Mouse (Mus musculus) neural tube, embryonic 13.5 days (tissue): Measurements from ENCODE around the gene Hcar2. TPM values are rescaled to one million over a fixed set of nuclear protein-coding genes. Genes with fewer than 3 reads are reported as not detected.
A peak's percentile ranks its signal among the peaks of the same experiment; 100 is the strongest.

ENCODE experiments used
- ATAC-seq: fragments of 200-750 bp; cut with Nextera tagmentation; 2 replicates; pipeline ENCODE4 v1.8.0; 2017; ENCODE audit warnings: low read depth, mild to moderate bottlenecking, moderate TSS enrichment, moderate library complexity
- H3K27ac ChIP-seq: fragments of 300-500 bp; sonication (generic); replicated peaks from 2 replicates; pipeline ENCODE4 v1.5.1; 2015; ENCODE audit warnings: moderate library complexity, mild to moderate bottlenecking, inconsistent platforms
- H3K27me3 ChIP-seq: fragments of 300-500 bp; sonication (generic); 2 replicates; pipeline ENCODE4 v1.6.1; 2015; ENCODE audit warnings: mild to moderate bottlenecking, inconsistent platforms
- H3K36me3 ChIP-seq: fragments of 300-500 bp; sonication (generic); 2 replicates; pipeline ENCODE4 v1.6.1; 2015; ENCODE audit warnings: mild to moderate bottlenecking, inconsistent platforms
- H3K4me1 ChIP-seq: fragments of 300-500 bp; sonication (generic); replicated peaks from 2 replicates; pipeline ENCODE4 v1.6.1; 2015; ENCODE audit warnings: inconsistent platforms
- H3K4me2 ChIP-seq: fragments of 300-500 bp; sonication (generic); 2 replicates; pipeline ENCODE4 v1.6.1; 2015; ENCODE audit warnings: inconsistent platforms, mild to moderate bottlenecking, moderate library complexity
- H3K4me3 ChIP-seq: fragments of 300-500 bp; sonication (generic); 2 replicates; pipeline ENCODE4 v1.5.1; 2015; ENCODE audit warnings: mild to moderate bottlenecking, inconsistent platforms
- H3K9ac ChIP-seq: fragments of 300-500 bp; sonication (generic); 2 replicates; pipeline ENCODE4 v1.6.1; 2015; ENCODE audit warnings: moderate library complexity, mild to moderate bottlenecking, inconsistent platforms
- H3K9me3 ChIP-seq: fragments of 300-500 bp; sonication (generic); 2 replicates; pipeline ENCODE4 v1.6.1; 2016; ENCODE audit warnings: inconsistent platforms
- WGBS: fragments of 180-500 bp; shearing (Covaris S2); methylation state at CpG from one replicate; pipeline ENCODE4 v1.1.7; 2015; 5-methylcytosine and 5-hydroxymethylcytosine counted together
- polyA plus RNA-seq: library from polyadenylated mRNA; unstranded; fragments of >200 nt; fragmentation: Nextera tagmentation; extraction: Ambion mirVana; gene quantifications from 2 replicates; pipeline ENCODE4 v1.2.1, GENCODE M21; 2015

The Hcar2 gene
- polyA plus RNA-seq, 1 experiment from 2014 or later, result not detected

GRCm38 (mm10) chr5:123854511-123854910 lies 10.8 kb downstream of the Hcar2 start:
- Histone ChIP-seq H3K4me1 (no peaks in the 10 kb centered on the region), H3K4me3 (no peak overlapping the region), H3K36me3 (no peaks in the 10 kb centered on the region), H3K4me2 (no peak overlapping the region), H3K9me3 (no peaks in the 10 kb centered on the region), H3K9ac (no peak overlapping the region), H3K27me3 (no peaks in the 10 kb centered on the region), H3K27ac (no peak overlapping the region)
- no peak for ATAC-seq
- 88% methylated on average over 9 of the region's 9 CpGs for WGBS

GRCm38 (mm10) chr5:123853877-123854504 lies 11.3 kb downstream of the Hcar2 start:
- Histone ChIP-seq H3K36me3 (no peaks in the 10 kb centered on the region), H3K4me3 (no peak overlapping the region), H3K27ac (no peak overlapping the region), H3K27me3 (no peaks in the 10 kb centered on the region), H3K9me3 (no peaks in the 10 kb centered on the region), H3K9ac (no peak overlapping the region), H3K4me2 (no peak overlapping the region), H3K4me1 (no peaks in the 10 kb centered on the region)
- no peak for ATAC-seq
- 91% methylated on average over 11 of the region's 11 CpGs for WGBS

- no peaks in the 10 kb centered on the region for H3K36me3 ChIP-seq
- no peaks in the 10 kb centered on the region for H3K9me3 ChIP-seq
- H3K4me3 ChIP-seq, result no peak overlapping the region
- H3K4me1 ChIP-seq, result no peaks in the 10 kb centered on the region
- no peak for ATAC-seq
- H3K27me3 ChIP-seq, result no peaks in the 10 kb centered on the region; the same call in 1 of the 2 replicates
- H3K9ac ChIP-seq, result no peak overlapping the region
- H3K4me2 ChIP-seq, result no peak overlapping the region
- no peak overlapping the region for H3K27ac ChIP-seq
- WGBS, result 64% methylated on average over 2 of the region's 2 CpGs
Measured at GRCm38 (mm10) chr5:123851398-123851797, 13.9 kb downstream of the Hcar2 start.

- no peak overlapping the region for H3K9ac ChIP-seq
- H3K4me2 ChIP-seq, result no peak overlapping the region
- no peaks in the 10 kb centered on the region for H3K36me3 ChIP-seq
- H3K4me1 ChIP-seq, result no peaks in the 10 kb centered on the region
- ATAC-seq, result no peak
- H3K9me3 ChIP-seq, result no peaks in the 10 kb centered on the region
- no peak overlapping the region for H3K27ac ChIP-seq
- H3K4me3 ChIP-seq, result no peak overlapping the region
- H3K27me3 ChIP-seq, result no peaks in the 10 kb centered on the region; the same call in 1 of the 2 replicates
- WGBS, result 94% methylated on average over 14 of the region's 14 CpGs
Measured at GRCm38 (mm10) chr5:123844316-123844715, 21.0 kb downstream of the Hcar2 start.

GRCm38 (mm10) chr5:123843816-123844215 lies 21.5 kb downstream of the Hcar2 start:
- H3K9ac ChIP-seq, result no peak overlapping the region

GRCm38 (mm10) chr5:123842935-123843282 lies 22.4 kb downstream of the Hcar2 start:
- no peak overlapping the region for H3K4me2 ChIP-seq
- H3K36me3 ChIP-seq, result no peaks in the 10 kb centered on the region
- no peaks in the 10 kb centered on the region for H3K9me3 ChIP-seq
- ATAC-seq, result no peak
- H3K27ac ChIP-seq, result no peak overlapping the region
- H3K9ac ChIP-seq, result no peak overlapping the region
- WGBS, result 85% methylated on average over 3 of the region's 3 CpGs
- H3K4me3 ChIP-seq, result no peak overlapping the region
- no peaks in the 10 kb centered on the region for H3K4me1 ChIP-seq
- no peaks in the 10 kb centered on the region for H3K27me3 ChIP-seq

More at GRCm38 (mm10) chr5:123843816-123844215, 21.5 kb downstream of the Hcar2 start:
- H3K9me3 ChIP-seq, result no peaks in the 10 kb centered on the region
- H3K4me3 ChIP-seq, result no peak overlapping the region
- no peak overlapping the region for H3K4me2 ChIP-seq
- H3K36me3 ChIP-seq, result no peaks in the 10 kb centered on the region
- H3K4me1 ChIP-seq, result no peaks in the 10 kb centered on the region
- no peak overlapping the region for H3K27ac ChIP-seq
- 29% methylated on average over 4 of the region's 4 CpGs for WGBS
- no peaks in the 10 kb centered on the region; the same call in 1 of the 2 replicates for H3K27me3 ChIP-seq
- no peak for ATAC-seq

- ATAC-seq, result no peak
- Histone ChIP-seq H3K27me3 (no peaks in the 10 kb centered on the region), H3K4me1 (no peaks in the 10 kb centered on the region), H3K36me3 (no peaks in the 10 kb centered on the region), H3K9ac (no peak overlapping the region), H3K9me3 (no peaks in the 10 kb centered on the region), H3K4me2 (no peak overlapping the region), H3K27ac (no peak overlapping the region), H3K4me3 (no peak overlapping the region)
- 78% methylated on average over 11 of the region's 11 CpGs for WGBS
Measured at GRCm38 (mm10) chr5:123842221-123842934, 22.9 kb downstream of the Hcar2 start.

GRCm38 (mm10) chr5:123837371-123837770 lies 27.9 kb downstream of the Hcar2 start:
- Histone ChIP-seq H3K4me3 (no peak overlapping the region), H3K4me2 (no peak overlapping the region), H3K27me3 (no peaks in the 10 kb centered on the region), H3K27ac (no peak overlapping the region), H3K36me3 (no peaks in the 10 kb centered on the region), H3K9me3 (no peaks in the 10 kb centered on the region), H3K4me1 (no peaks in the 10 kb centered on the region), H3K9ac (no peak overlapping the region)
- WGBS, result 50% methylated on average over 4 of the region's 4 CpGs
- no peak for ATAC-seq

- Histone ChIP-seq H3K9me3 (no peaks in the 10 kb centered on the region), H3K4me3 (no peak overlapping the region), H3K36me3 (no peaks in the 10 kb centered on the region), H3K4me1 (no peaks in the 10 kb centered on the region), H3K27ac (no peak overlapping the region), H3K27me3 (no peaks in the 10 kb centered on the region), H3K9ac (no peak overlapping the region), H3K4me2 (no peak overlapping the region)
- ATAC-seq, result no peak
- 85% methylated on average over 3 of the region's 3 CpGs for WGBS
Measured at GRCm38 (mm10) chr5:123834836-123835235, 30.5 kb downstream of the Hcar2 start.

GRCm38 (mm10) chr5:123832309-123832708 lies 33.0 kb downstream of the Hcar2 start:
- Histone ChIP-seq H3K4me1 (no peaks in the 10 kb centered on the region), H3K36me3 (no peaks in the 10 kb centered on the region), H3K27ac (no peak overlapping the region), H3K9ac (no peak overlapping the region), H3K4me3 (no peak overlapping the region), H3K9me3 (no peaks in the 10 kb centered on the region), H3K4me2 (no peak overlapping the region), H3K27me3 (no peaks in the 10 kb centered on the region)
- no peak for ATAC-seq
- WGBS, result 88% methylated on average over 7 of the region's 7 CpGs

- Histone ChIP-seq H3K27ac (no peak overlapping the region), H3K27me3 (no peaks in the 10 kb centered on the region), H3K4me1 (no peaks in the 10 kb centered on the region), H3K36me3 (no peaks in the 10 kb centered on the region), H3K4me2 (no peak overlapping the region), H3K4me3 (no peak overlapping the region), H3K9me3 (no peaks in the 10 kb centered on the region), H3K9ac (no peak overlapping the region)
- ATAC-seq, result no peak
- WGBS, result 76% methylated on average over 6 of the region's 6 CpGs
Measured at GRCm38 (mm10) chr5:123827659-123828091, 37.6 kb downstream of the Hcar2 start.

GRCm38 (mm10) chr5:123822706-123823105 lies 42.6 kb downstream of the Hcar2 start:
- H3K4me1 ChIP-seq, result 0 out of 2 replicates have a peak, but pooled peaks cover 8% of the 10 kb centered on the region
- H3K27me3 ChIP-seq, result no peaks in the 10 kb centered on the region
- ATAC-seq, result 0 out of 2 replicates have a peak, but pooled peaks have one; percentile 32
- H3K4me2 ChIP-seq, result no peak overlapping the region
- no peaks in the 10 kb centered on the region for H3K36me3 ChIP-seq
- H3K27ac ChIP-seq, result 0 out of 2 replicates have a peak overlapping the region, but pooled peaks have one; percentile 28
- H3K9ac ChIP-seq, result no peak overlapping the region
- 60% methylated on average over 7 of the region's 7 CpGs for WGBS
- no peak overlapping the region for H3K4me3 ChIP-seq
- no peaks in the 10 kb centered on the region for H3K9me3 ChIP-seq
